Mouse (Mus musculus): ENCODE measurements at regions not wholly inside any gene's neighbourhood (a gene's known extent, or its start where the extent isn't known, plus 50 kb on each side); places are given as distances from the start of the nearest gene placed in this dataset.

GRCm38 (mm10) chr13:99062936-99063335 lies 78.6 kb upstream of the 1700024P04Rik start:
- no peak overlapping the region for H3K4me2 ChIP-seq (ENCODE audit: low read depth)
- no peaks in the 10 kb centered on the region for H3K9me3 ChIP-seq (ENCODE audit: control insufficient read depth, low read length)
- ATAC-seq (ENCODE audit: insufficient read depth) = no peak
- no peaks in the 10 kb centered on the region for H3K4me1 ChIP-seq (replicated peaks; ENCODE audit: control insufficient read depth in 2 of 2, insufficient read depth in 2 of 2, low read length in 1 of 2)
- no peak overlapping the region for H3K27ac ChIP-seq
- H3K27me3 ChIP-seq (ENCODE audit: control insufficient read depth, insufficient read depth, low read length) = no peaks in the 10 kb centered on the region
- 78% methylated on average over 3 of the region's 3 CpGs for WGBS (ENCODE audit: insufficient replicate concordance)
- TF ChIP-seq EP300 (IDR thresholded peaks at IDR 0.05; ENCODE audit: low read depth) (no peak), CTCF (IDR thresholded peaks at IDR 0.05; ENCODE audit: low read depth) (no peak)
- no peaks in the 10 kb centered on the region for H3K36me3 ChIP-seq (replicated peaks; ENCODE audit: control insufficient read depth, insufficient read depth, low read depth)
- no peak overlapping the region for H3K4me3 ChIP-seq (ENCODE audit: insufficient read depth in 1 of 2, low read depth in 2 of 2, low read length in 2 of 2)
- H3K9ac ChIP-seq (replicated peaks) = no peak overlapping the region
- DNase-seq (ENCODE audit: low read depth in 3 of 3, low spot score in 3 of 3) = no peak

GRCm38 (mm10) chr13:99058131-99058970 lies 74.0 kb upstream of the 1700024P04Rik start:
- Histone ChIP-seq H3K4me1 (replicated peaks; ENCODE audit: control insufficient read depth in 2 of 2, insufficient read depth in 2 of 2, low read length in 1 of 2) (0 out of 4 replicates have a peak, but pooled peaks cover 0 to 3% of the 10 kb centered on the region in 2 experiments), H3K36me3 (replicated peaks; ENCODE audit: control insufficient read depth, insufficient read depth, low read depth) (no peaks in the 10 kb centered on the region), H3K27ac (no peak overlapping the region), H3K27me3 (ENCODE audit: control insufficient read depth, insufficient read depth, low read length) (no peaks in the 10 kb centered on the region), H3K4me2 (ENCODE audit: low read depth) (no peak overlapping the region), H3K9ac (replicated peaks) (no peak overlapping the region), H3K4me3 (ENCODE audit: insufficient read depth in 1 of 2, low read depth in 2 of 2, low read length in 2 of 2) (no peak overlapping the region), H3K9me3 (ENCODE audit: control insufficient read depth, low read length) (no peaks in the 10 kb centered on the region)
- 69% methylated on average over 13 of the region's 13 CpGs for WGBS (ENCODE audit: insufficient replicate concordance)
- DNase-seq (ENCODE audit: low read depth in 3 of 3, low spot score in 3 of 3) (no peak), ATAC-seq (ENCODE audit: insufficient read depth) (no peak)
- no peak for TF ChIP-seq CTCF (IDR thresholded peaks at IDR 0.05; ENCODE audit: low read depth)

- 0 out of 4 replicates have a peak, but pooled peaks cover 0 to 3% of the 10 kb centered on the region in 2 experiments for H3K4me1 ChIP-seq (replicated peaks; ENCODE audit: control insufficient read depth in 2 of 2, insufficient read depth in 2 of 2, low read length in 1 of 2)
- no peak overlapping the region for H3K4me2 ChIP-seq (ENCODE audit: low read depth)
- H3K27me3 ChIP-seq (ENCODE audit: control insufficient read depth, insufficient read depth, low read length) = no peaks in the 10 kb centered on the region
- H3K27ac ChIP-seq = no peak overlapping the region
- no peaks in the 10 kb centered on the region for H3K9me3 ChIP-seq (ENCODE audit: control insufficient read depth, low read length)
- H3K36me3 ChIP-seq (replicated peaks; ENCODE audit: control insufficient read depth, insufficient read depth, low read depth) = no peaks in the 10 kb centered on the region
- ATAC-seq (ENCODE audit: insufficient read depth) = no peak
- no peak overlapping the region for H3K9ac ChIP-seq (replicated peaks)
- no peak for DNase-seq (ENCODE audit: low read depth in 3 of 3, low spot score in 3 of 3)
- 60% methylated on average over 6 of the region's 6 CpGs for WGBS (ENCODE audit: insufficient replicate concordance)
- H3K4me3 ChIP-seq (ENCODE audit: insufficient read depth in 1 of 2, low read depth in 2 of 2, low read length in 2 of 2) = no peak overlapping the region
- TF ChIP-seq EP300 (IDR thresholded peaks at IDR 0.05; ENCODE audit: low read depth) = no peak
- no peak for TF ChIP-seq CTCF (IDR thresholded peaks at IDR 0.05; ENCODE audit: low read depth)
Measured at GRCm38 (mm10) chr13:99057696-99058095, 73.3 kb upstream of the 1700024P04Rik start.

GRCm38 (mm10) chr13:99057293-99057588 lies 72.9 kb upstream of the 1700024P04Rik start:
- DNase-seq (ENCODE audit: low read depth in 3 of 3, low spot score in 3 of 3) = no peak
- Histone ChIP-seq H3K4me2 (ENCODE audit: low read depth) (no peak overlapping the region), H3K4me3 (ENCODE audit: insufficient read depth in 1 of 2, low read depth in 2 of 2, low read length in 2 of 2) (no peak overlapping the region), H3K9me3 (ENCODE audit: control insufficient read depth, low read length) (no peaks in the 10 kb centered on the region), H3K4me1 (replicated peaks; ENCODE audit: control insufficient read depth in 2 of 2, insufficient read depth in 2 of 2, low read length in 1 of 2) (0 out of 4 replicates have a peak, but pooled peaks cover 0 to 3% of the 10 kb centered on the region in 2 experiments), H3K27ac (no peak overlapping the region), H3K36me3 (replicated peaks; ENCODE audit: control insufficient read depth, insufficient read depth, low read depth) (no peaks in the 10 kb centered on the region), H3K27me3 (ENCODE audit: control insufficient read depth, insufficient read depth, low read length) (no peaks in the 10 kb centered on the region), H3K9ac (replicated peaks) (no peak overlapping the region)
- WGBS (ENCODE audit: insufficient replicate concordance) = 50% methylated on average over 3 of the region's 3 CpGs
- TF ChIP-seq CTCF (IDR thresholded peaks at IDR 0.05; ENCODE audit: low read depth) = no peak
- TF ChIP-seq EP300 (IDR thresholded peaks at IDR 0.05; ENCODE audit: low read depth) = no peak
- no peak for ATAC-seq (ENCODE audit: insufficient read depth)

GRCm38 (mm10) chr13:99056432-99057292 lies 72.3 kb upstream of the 1700024P04Rik start:
- H3K4me3 ChIP-seq (ENCODE audit: insufficient read depth in 1 of 2, low read depth in 2 of 2, low read length in 2 of 2) = no peak overlapping the region
- no peaks in the 10 kb centered on the region for H3K27me3 ChIP-seq (ENCODE audit: control insufficient read depth, insufficient read depth, low read length)
- 62% methylated on average over 19 of the region's 19 CpGs for WGBS (ENCODE audit: insufficient replicate concordance)
- ATAC-seq (ENCODE audit: insufficient read depth) (no peak), DNase-seq (ENCODE audit: low read depth in 3 of 3, low spot score in 3 of 3) (no peak)
- no peaks in the 10 kb centered on the region for H3K36me3 ChIP-seq (replicated peaks; ENCODE audit: control insufficient read depth, insufficient read depth, low read depth)
- no peaks in the 10 kb centered on the region for H3K9me3 ChIP-seq (ENCODE audit: control insufficient read depth, low read length)
- no peak overlapping the region for H3K4me2 ChIP-seq (ENCODE audit: low read depth)
- H3K4me1 ChIP-seq (replicated peaks; ENCODE audit: control insufficient read depth in 2 of 2, insufficient read depth in 2 of 2, low read length in 1 of 2) = 0 out of 4 replicates have a peak, but pooled peaks cover 0 to 3% of the 10 kb centered on the region in 2 experiments
- no peak for TF ChIP-seq EP300 (IDR thresholded peaks at IDR 0.05; ENCODE audit: low read depth)
- no peak for TF ChIP-seq CTCF (IDR thresholded peaks at IDR 0.05; ENCODE audit: low read depth)
- H3K9ac ChIP-seq (replicated peaks) = no peak overlapping the region
- no peak overlapping the region for H3K27ac ChIP-seq
